Mouse (Mus musculus): ENCODE results near the gene Pimreg. TPM values are rescaled to one million over a fixed set of nuclear protein-coding genes. Genes with fewer than 3 reads are reported as not detected.

The Pimreg gene
- polyA plus RNA-seq, 1 experiment from 2014 or later, result 2.8 TPM

- WGBS (ENCODE audit: missing documents), result 78% methylated on average over 8 of the region's 8 CpGs
- Histone ChIP-seq H3K79me2 (ENCODE audit: inconsistent target) (no peaks in the 10 kb centered on the region), H3K4me3 (ENCODE audit: inconsistent target) (no peak overlapping the region), H3K27ac (no peak overlapping the region), H3K36me3 (ENCODE audit: inconsistent target) (no peaks in the 10 kb centered on the region)
Measured at GRCm38 (mm10) chr11:72065103-72065502, 23.3 kb downstream of the Pimreg start.

GRCm38 (mm10) chr11:72066330-72066729 is 24.5 kb downstream of the Pimreg start:
- 40% methylated on average over 6 of the region's 6 CpGs for WGBS (ENCODE audit: missing documents)
- Histone ChIP-seq H3K79me2 (ENCODE audit: inconsistent target) (no peaks in the 10 kb centered on the region), H3K4me3 (ENCODE audit: inconsistent target) (no peak overlapping the region), H3K27ac (no peak overlapping the region), H3K36me3 (ENCODE audit: inconsistent target) (no peaks in the 10 kb centered on the region)

- WGBS (ENCODE audit: missing documents), result 91% methylated on average over 5 of the region's 5 CpGs
- no peak overlapping the region for H3K27ac ChIP-seq
- H3K36me3 ChIP-seq (ENCODE audit: inconsistent target), result no peaks in the 10 kb centered on the region
- H3K79me2 ChIP-seq (ENCODE audit: inconsistent target), result no peaks in the 10 kb centered on the region
- no peak overlapping the region for H3K4me3 ChIP-seq (ENCODE audit: inconsistent target)
Measured at GRCm38 (mm10) chr11:72067326-72067725, 25.5 kb downstream of the Pimreg start.

GRCm38 (mm10) chr11:72068026-72068425 is 26.2 kb downstream of the Pimreg start:
- H3K27ac ChIP-seq, result no peak overlapping the region
- no peak overlapping the region for H3K4me3 ChIP-seq (ENCODE audit: inconsistent target)
- H3K36me3 ChIP-seq (ENCODE audit: inconsistent target), result no peaks in the 10 kb centered on the region
- no peaks in the 10 kb centered on the region for H3K79me2 ChIP-seq (ENCODE audit: inconsistent target)
- WGBS (ENCODE audit: missing documents), result 89% methylated on average over 7 of the region's 7 CpGs

- Histone ChIP-seq H3K4me3 (ENCODE audit: inconsistent target) (no peak overlapping the region), H3K36me3 (ENCODE audit: inconsistent target) (no peaks in the 10 kb centered on the region), H3K79me2 (ENCODE audit: inconsistent target) (no peaks in the 10 kb centered on the region), H3K27ac (no peak overlapping the region)
- 100% methylated on average over 9 of the region's 9 CpGs for WGBS (ENCODE audit: missing documents)
Measured at GRCm38 (mm10) chr11:72070733-72071132, 28.9 kb downstream of the Pimreg start.

DNA sequence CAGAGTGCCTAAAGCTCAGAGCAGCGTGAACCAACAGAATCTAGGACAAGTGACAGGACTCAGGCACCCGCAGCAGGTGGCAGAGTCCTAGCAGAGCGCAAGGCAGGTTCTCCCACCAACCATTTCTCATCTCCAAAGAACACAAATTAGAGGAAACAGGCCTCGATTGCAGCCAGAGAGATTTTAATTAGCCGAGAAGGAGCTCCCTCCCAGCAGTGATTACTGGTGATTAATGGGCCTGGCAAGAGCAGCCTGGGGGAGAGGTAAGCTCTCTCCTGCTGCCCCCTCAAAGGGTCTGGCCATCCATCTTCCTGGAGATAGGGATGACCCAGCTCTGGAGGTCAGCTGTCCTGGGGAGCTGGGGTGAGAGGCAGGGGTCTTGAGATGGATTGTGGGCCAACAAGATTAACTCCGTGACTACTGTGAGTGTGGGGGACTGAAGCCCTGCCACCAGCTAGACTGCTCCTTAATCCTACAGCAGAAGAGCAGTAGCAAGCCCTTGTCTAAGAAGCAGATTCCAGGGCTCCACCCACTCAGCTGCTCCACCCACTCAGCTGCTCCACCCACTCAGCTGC is 30.6 kb downstream of the Pimreg start:
- no peaks in the 10 kb centered on the region for H3K36me3 ChIP-seq (ENCODE audit: inconsistent target)
- no peak overlapping the region for H3K4me3 ChIP-seq (ENCODE audit: inconsistent target)
- 77% methylated on average over 6 of the region's 6 CpGs for WGBS (ENCODE audit: missing documents)
- no peaks in the 10 kb centered on the region for H3K79me2 ChIP-seq (ENCODE audit: inconsistent target)
- no peak overlapping the region for H3K27ac ChIP-seq

GRCm38 (mm10) chr11:72074230-72074629 is 32.4 kb downstream of the Pimreg start:
- Histone ChIP-seq H3K4me3 (ENCODE audit: inconsistent target) (no peak overlapping the region), H3K79me2 (ENCODE audit: inconsistent target) (no peaks in the 10 kb centered on the region), H3K27ac (no peak overlapping the region), H3K36me3 (ENCODE audit: inconsistent target) (no peaks in the 10 kb centered on the region)
- WGBS (ENCODE audit: missing documents), result 90% methylated on average over 13 of the region's 13 CpGs

GRCm38 (mm10) chr11:72078056-72078455 is 36.2 kb downstream of the Pimreg start:
- H3K4me3 ChIP-seq (ENCODE audit: inconsistent target), result no peak overlapping the region
- 72% methylated on average over 3 of the region's 3 CpGs for WGBS (ENCODE audit: missing documents)
- no peak overlapping the region for H3K27ac ChIP-seq
- no peaks in the 10 kb centered on the region for H3K79me2 ChIP-seq (ENCODE audit: inconsistent target)
- no peaks in the 10 kb centered on the region for H3K36me3 ChIP-seq (ENCODE audit: inconsistent target)

DNA sequence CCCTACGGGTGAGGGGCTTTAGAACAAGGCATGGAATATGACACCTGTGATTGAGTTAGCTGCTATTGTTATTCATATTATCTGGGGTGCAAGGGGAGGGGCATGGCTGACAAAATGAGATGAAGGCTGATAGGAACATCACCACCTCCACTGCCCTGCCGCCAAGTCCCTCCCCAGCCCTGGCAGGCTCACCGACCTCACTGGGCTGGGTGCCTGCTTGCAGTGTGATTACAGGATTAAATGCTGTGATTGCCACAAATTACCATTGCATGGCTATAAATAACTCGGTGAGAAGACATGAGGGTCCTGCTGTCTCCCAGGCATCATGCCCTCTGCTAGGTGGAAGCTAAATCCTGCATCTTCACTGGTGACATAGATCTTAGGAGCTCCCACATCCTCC is 36.8 kb downstream of the Pimreg start:
- no peaks in the 10 kb centered on the region for H3K79me2 ChIP-seq (ENCODE audit: inconsistent target)
- no peak overlapping the region for H3K27ac ChIP-seq
- WGBS (ENCODE audit: missing documents), result 69% methylated on average over 4 of the region's 4 CpGs
- H3K36me3 ChIP-seq (ENCODE audit: inconsistent target), result no peaks in the 10 kb centered on the region
- no peak overlapping the region for H3K4me3 ChIP-seq (ENCODE audit: inconsistent target)

DNA sequence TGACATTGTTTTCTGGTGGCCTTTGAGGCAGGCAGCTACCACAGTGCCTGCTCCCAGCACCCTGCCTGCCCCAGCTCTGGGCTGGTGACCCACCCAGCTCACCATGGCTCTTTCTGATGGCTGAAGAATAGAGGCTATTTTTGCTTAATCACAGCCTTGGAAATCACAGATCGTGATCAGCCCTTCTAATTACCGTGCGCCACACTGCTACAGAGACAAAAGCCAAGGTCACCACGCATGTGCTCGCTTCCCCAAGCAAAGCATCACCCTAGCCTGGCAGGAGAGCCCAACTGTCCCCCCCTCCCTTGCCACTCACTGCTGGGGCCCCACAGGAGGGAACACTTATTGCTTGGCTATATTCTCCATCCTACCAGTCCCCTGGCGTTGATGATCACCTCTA is 38.6 kb downstream of the Pimreg start:
- WGBS (ENCODE audit: missing documents), result 96% methylated on average over 6 of the region's 6 CpGs
- Histone ChIP-seq H3K79me2 (ENCODE audit: inconsistent target) (no peaks in the 10 kb centered on the region), H3K4me3 (ENCODE audit: inconsistent target) (no peak overlapping the region), H3K27ac (no peak overlapping the region), H3K36me3 (ENCODE audit: inconsistent target) (no peaks in the 10 kb centered on the region)

- no peak overlapping the region for H3K27ac ChIP-seq
- H3K79me2 ChIP-seq (ENCODE audit: inconsistent target), result no peaks in the 10 kb centered on the region
- 85% methylated on average over 4 of the region's 4 CpGs for WGBS (ENCODE audit: missing documents)
- H3K36me3 ChIP-seq (ENCODE audit: inconsistent target), result no peaks in the 10 kb centered on the region
- H3K4me3 ChIP-seq (ENCODE audit: inconsistent target), result no peak overlapping the region
Measured at GRCm38 (mm10) chr11:72082601-72083000, 40.8 kb downstream of the Pimreg start.

DNA sequence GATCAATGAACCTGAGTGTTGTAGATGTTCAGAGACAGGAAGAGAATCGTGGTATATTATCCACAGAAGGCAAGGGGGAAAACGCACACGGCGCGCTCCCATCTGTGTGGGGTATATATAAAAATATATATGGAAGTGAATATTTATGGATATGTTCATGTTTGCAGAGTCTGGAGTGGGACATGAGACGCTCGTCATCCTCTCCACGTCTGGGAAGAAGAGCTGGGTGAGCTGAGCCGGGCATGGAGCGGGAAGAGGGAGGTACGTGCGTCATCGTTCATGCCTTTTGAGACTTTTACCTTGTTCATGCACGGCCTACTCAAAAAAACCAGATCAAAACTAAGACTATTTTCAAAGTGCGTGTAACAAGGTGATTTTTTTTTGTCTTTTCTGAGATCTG is 42.5 kb downstream of the Pimreg start:
- H3K27ac ChIP-seq, result no peak overlapping the region
- 92% methylated on average over 15 of the region's 15 CpGs for WGBS (ENCODE audit: missing documents)
- H3K4me3 ChIP-seq (ENCODE audit: inconsistent target), result no peak overlapping the region
- H3K79me2 ChIP-seq (ENCODE audit: inconsistent target), result no peaks in the 10 kb centered on the region
- no peaks in the 10 kb centered on the region for H3K36me3 ChIP-seq (ENCODE audit: inconsistent target)

- H3K27ac ChIP-seq, result no peak overlapping the region
- no peak overlapping the region for H3K4me3 ChIP-seq (ENCODE audit: inconsistent target)
- no peaks in the 10 kb centered on the region for H3K79me2 ChIP-seq (ENCODE audit: inconsistent target)
- H3K36me3 ChIP-seq (ENCODE audit: inconsistent target), result no peaks in the 10 kb centered on the region
- 45% methylated on average over 11 of the region's 11 CpGs for WGBS (ENCODE audit: missing documents)
Measured at GRCm38 (mm10) chr11:72086251-72087046, 44.6 kb downstream of the Pimreg start.

- H3K27ac ChIP-seq, result no peak overlapping the region
- no peak overlapping the region for H3K4me3 ChIP-seq (ENCODE audit: inconsistent target)
- WGBS (ENCODE audit: missing documents), result 76% methylated on average over 8 of the region's 8 CpGs
Measured at GRCm38 (mm10) chr11:72092390-72092789, 50.6 kb downstream of the Pimreg start.

DNA sequence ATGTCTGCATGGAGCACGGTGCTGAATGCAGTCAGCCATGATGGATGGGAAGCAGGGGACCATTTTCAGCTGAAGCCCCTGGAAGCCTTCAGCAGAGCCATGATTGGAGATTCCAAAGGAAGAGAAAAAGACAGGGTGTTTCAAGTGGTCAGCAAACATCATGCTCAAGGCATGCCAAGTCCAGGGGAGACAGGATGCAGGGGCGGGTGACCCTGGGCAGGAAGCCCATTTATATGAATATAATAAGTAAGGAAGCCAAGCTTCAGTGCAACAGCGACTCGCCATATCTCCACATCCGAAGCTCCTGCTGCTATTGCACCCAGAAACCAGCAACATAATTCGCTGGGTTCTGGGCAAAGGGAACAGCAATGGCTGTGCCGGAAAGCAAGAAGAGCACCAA is 52.6 kb downstream of the Pimreg start:
- no peaks in the 10 kb centered on the region for H3K79me2 ChIP-seq (ENCODE audit: inconsistent target)
- WGBS (ENCODE audit: missing documents), result 76% methylated on average over 7 of the region's 7 CpGs
- H3K4me3 ChIP-seq (ENCODE audit: inconsistent target), result no peak overlapping the region
- H3K27ac ChIP-seq, result no peak overlapping the region
- no peaks in the 10 kb centered on the region for H3K36me3 ChIP-seq (ENCODE audit: inconsistent target)

More at GRCm38 (mm10) chr11:72092390-72092789, 50.6 kb downstream of the Pimreg start:
- Histone ChIP-seq H3K79me2 (ENCODE audit: inconsistent target) (no peaks in the 10 kb centered on the region), H3K36me3 (ENCODE audit: inconsistent target) (no peaks in the 10 kb centered on the region)

Measured in macrophage (primary cell).